Mouse (Mus musculus): ENCODE measurements around the gene Gm47985. TPM values are rescaled to one million over a fixed set of nuclear protein-coding genes. Genes with fewer than 3 reads are reported as not detected.
"Not testable (repeated sequence)": the region's sequence is repeated elsewhere in the genome, so short reads cannot be mapped to it uniquely, and the experiment has no call there.

Gene Gm47985
- total RNA-seq (2021) = under 1 TPM; 0.39 to 0.84 TPM

DNA sequence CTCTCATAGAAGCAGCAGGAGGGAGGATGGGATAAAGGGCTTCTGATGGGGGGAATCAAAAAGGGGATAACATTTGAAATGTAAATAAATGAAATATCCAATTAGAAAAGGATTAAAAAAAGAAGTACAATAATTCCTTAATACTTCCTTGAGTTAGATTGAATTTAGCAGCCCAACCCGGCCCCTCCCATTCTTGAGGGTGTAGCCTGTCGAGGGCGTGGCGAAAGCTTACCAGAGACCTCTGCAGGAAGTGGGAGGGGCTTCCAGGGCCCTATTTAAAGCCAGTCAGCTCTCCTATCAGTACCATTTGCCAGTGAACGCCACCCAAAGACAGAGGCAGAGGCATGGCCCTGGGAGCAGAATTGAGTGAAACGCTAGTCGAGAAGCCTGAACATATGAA is at the start of gene Gm47985:
Gm47985 (plus strand) TSS at position 272 of the 400 bp plus-strand sequence.
- DNase-seq; intact Hi-C loops (cut with DNase I): not testable (repeated sequence)

- intact Hi-C loops (cut with DNase I) = no loop called here
- DNase-seq = no peak
Observed at GRCm38 (mm10) chr1:151132686-151133085, 49.7 kb upstream of the Gm47985 start.

DNA sequence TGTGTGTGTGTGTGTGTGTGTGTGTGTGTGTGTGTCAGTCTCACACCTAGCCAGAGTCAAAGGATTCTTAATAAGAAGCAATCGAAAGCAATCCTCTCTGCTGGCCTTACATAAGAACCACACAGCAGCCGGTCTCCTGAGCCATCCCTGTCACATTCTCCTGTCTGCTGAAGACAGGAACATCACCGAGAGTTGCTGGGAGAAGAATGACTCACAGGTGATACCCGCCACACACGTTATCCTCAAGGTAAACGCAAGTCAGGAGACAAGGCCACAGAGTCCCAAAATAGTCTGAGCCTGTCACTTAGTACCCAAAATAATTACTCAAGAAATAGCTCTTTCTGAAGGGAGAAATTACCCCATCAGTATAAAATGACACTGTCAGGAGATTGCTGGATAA is 43.9 kb upstream of the Gm47985 start:
- intact Hi-C loops (cut with DNase I) = no loop called here

DNA sequence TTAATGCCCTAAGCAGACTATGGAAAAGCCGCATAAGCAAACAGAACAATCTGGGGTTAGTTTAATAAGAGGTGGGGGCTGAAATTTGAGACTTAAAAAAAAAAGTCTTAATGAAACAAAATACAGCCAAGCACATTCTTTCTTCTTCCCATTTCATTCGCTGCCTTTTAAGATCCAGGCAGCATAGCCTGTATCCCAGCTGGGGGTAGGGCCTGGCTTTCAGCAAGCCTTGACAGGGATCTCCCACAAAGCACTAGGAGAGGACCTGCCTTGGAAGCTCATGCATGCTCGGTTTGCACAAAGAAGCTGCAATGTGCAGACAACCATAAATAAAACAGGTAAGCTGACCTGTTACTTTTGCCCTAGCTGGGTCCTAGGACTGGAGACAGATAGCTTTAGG is 41.4 kb upstream of the Gm47985 start:
- DNase-seq = no peak
- intact Hi-C loops (cut with DNase I) = no loop called here

More for the DNA sequence above, 43.9 kb upstream of the Gm47985 start:
- DNase-seq = no peak

DNA sequence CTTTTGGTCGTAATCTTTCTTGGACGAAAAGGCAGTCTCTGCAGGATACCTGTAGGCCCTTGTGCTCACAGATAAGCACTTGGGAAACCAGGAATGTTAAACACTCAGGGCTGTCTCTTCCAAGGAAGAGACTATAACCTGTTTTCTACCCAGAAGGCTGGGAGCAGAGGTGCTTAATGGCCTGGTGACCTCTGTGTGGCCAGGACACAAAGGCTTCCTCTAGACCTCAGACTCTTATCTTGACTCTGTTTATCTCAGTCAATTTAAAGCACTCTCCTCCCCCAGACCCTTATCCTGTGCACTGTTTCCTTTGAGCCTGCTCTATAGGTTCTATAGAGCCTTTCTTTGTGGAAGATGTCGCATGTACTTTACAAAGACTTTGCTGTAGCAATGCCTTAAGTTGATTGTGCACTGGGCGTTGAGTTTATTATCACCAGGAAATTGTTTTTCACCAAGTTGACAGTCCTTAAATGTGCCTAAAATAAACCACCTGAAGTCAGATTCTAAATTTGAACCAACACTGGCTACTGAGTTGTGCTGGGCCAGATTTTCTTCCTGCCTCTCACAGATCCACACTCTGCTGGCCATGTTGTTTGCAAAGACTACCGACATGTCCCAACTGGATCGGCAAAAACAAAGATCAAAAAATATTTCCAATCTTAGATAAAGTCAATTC is 37.7 kb upstream of the Gm47985 start:
- peak in 1 of 2 experiments; percentile 34 for DNase-seq
- intact Hi-C loops (cut with DNase I) = no loop called here

DNA sequence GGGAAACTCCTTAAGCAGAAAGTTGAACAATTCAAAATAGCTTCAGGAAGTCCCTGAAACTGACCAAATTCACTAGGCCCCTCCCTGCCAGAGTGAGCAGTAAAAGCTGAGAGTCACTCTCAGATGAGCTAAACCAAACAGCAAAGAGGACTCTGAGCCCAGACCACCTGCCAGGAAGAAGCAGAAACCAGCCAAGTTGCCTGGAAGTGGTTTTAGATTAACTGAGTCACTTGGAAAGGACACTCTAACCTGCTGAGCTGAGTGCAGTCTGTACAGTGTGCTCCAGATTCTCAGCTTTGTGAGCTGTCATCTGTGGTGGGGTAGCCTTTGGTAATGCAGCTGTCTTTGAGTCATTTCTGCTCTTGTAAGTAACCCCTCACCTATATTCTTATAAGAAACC is 34.5 kb upstream of the Gm47985 start:
- intact Hi-C loops (cut with DNase I) = no loop called here
- no peak for DNase-seq

DNA sequence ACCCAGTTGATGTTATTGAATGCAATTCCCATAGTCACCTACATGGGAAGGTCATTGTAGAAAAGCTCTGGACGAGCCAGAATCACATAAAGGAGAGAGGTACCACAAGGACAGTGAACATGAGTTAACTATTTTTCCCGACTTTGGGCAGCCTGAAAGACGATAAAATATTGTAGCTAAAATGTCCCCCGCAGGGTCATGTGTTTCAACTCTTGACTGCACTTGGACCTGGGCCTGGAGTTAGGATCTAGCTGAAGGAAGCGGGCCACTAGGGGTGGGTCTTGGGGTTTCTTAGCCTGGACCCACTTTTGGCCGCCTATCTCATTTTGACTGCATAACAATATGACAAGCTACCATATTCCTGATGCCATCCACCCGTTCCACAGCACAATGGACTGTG is 32.1 kb upstream of the Gm47985 start:
- intact Hi-C loops (cut with DNase I) = no loop called here
- DNase-seq = no peak

GRCm38 (mm10) chr1:151151089-151151488 is 31.2 kb upstream of the Gm47985 start:
- intact Hi-C loops (cut with DNase I) = no loop called here
- no peak for DNase-seq

- intact Hi-C loops (cut with DNase I) = no loop called here
- no peak for DNase-seq
Observed at GRCm38 (mm10) chr1:151153056-151153652, 29.2 kb upstream of the Gm47985 start.

- intact Hi-C loops (cut with DNase I); DNase-seq: not testable (repeated sequence)
Observed at GRCm38 (mm10) chr1:151154131-151154530, 28.2 kb upstream of the Gm47985 start.

DNA sequence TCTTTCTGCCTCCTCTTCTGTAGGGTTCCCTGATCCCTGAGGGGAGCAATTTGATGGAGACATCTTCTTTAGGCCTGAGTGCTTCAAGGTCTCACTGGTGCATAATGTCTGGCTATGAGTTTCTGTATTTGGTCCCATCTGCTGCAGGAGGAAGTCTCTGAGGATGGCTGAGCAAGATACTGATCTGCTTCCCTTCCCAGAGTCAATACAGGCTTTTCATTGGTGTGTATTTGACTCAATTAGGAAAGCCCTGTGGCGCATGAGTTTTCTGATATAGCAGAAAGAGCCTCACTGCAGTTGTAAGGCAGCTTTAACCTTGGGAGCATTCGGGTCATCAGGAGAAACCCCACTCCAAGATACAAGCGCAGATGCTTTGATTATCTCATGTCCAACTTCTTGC is 26.2 kb upstream of the Gm47985 start:
- intact Hi-C loops (cut with DNase I) = no loop called here

DNA sequence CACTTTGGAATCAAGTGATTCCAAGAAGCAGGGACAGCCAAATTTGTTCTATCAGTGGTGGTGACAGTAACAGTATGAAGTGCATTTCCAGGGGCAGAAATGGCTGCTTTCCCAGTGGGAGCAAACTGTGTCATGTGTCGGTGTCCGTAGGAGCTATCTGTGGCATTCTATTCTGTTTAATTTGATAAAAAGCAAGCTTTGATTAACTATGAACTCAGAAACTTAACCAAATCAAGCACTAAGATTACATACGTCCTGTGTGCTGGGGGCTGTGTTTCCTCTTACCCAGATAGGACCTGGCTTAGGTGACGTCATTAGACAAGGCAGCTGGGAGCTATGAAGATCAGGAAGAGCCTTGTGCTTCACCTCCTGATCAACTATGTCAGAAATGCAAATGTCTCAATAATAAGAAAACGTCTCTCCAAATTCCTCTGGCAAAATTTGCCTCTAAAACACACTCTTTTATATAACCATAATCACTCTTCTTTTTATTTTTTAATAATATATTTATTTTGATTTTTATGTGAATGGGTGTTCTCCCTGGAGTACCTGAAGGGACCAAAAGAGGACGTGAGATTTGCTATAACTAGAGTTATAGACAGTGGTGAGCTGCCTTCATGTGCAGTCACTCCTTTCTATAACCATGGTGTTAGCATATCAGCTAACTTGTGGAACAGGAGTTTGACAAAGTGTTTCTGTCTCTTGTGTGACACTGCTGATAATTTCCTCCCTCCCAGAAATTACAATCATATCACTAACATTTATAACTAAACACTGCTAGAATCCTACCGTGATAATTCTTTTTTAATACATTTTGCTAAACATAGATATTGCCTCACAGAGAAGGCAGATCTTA is 25.3 kb upstream of the Gm47985 start:
- no peak for DNase-seq

More for the DNA sequence above, 26.2 kb upstream of the Gm47985 start:
- no peak for DNase-seq

DNA sequence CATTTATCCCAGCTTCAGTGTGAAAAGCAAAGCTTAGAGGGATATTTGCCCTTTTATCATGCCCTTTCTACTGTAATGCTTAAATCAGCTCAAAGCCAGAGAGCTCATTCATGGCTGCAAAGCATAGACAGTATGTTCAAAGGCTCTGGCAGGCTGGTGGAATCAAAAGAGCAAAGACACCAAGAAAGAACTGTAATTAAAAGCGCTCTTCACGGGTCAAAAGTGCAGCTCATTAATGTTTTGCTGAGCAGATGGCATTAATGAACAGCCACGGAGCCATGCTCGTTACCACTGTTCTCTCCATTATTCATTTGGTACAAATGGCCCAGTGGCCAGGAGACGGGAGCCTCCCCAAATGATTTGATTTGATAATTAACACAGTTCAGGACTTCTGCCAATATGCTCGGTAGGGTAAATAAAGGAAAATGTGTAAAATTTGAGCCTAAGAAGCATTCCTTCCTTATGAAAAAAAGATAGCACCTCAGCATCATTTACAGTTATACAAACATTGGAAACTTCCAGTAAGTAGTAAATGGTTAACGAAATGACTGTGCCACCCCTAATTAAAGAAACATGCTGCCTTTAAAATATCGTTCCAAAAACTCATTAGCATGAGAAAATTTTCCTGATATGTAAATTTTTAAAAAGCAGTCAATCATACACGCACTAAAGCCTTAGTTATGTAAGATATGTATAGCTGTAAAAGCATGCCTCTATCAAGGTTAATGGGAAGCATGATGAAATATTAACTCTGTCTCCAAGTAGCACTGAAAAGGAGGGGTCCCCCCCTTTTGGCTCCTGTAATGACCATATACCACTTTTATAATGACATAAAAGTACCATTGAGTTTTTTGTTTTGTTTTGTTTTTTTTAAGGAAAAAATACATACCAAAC is 24.1 kb upstream of the Gm47985 start:
- DNase-seq = no peak
- intact Hi-C loops (cut with DNase I) = no loop called here

More for the DNA sequence above, 25.3 kb upstream of the Gm47985 start:
- intact Hi-C loops (cut with DNase I) = no loop called here

- no peak for DNase-seq
- intact Hi-C loops (cut with DNase I) = no loop called here
Observed at GRCm38 (mm10) chr1:151158857-151159510, 23.4 kb upstream of the Gm47985 start.

DNA sequence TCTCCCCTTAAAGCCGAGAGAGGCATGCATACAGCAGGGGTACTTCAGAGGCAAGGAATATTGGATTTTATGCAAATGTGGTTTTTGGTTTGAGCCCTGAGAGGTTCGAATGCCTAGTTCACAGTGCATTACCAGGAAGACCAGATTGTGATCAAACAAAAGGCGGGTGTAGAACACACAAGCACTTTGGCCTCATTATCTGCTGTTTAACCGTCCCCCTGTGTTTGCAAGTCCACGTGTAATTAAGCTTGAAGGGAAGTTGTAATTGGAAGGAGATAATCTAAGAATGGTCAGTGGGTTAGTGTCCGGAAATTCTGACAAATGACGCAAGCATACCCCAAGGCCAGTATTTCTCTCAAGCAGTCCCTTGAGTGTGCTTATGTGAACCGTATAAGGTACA is 16.3 kb upstream of the Gm47985 start:
- DNase-seq = no peak

GRCm38 (mm10) chr1:151167297-151168047 is 14.9 kb upstream of the Gm47985 start:
- DNase-seq = no peak
- intact Hi-C loops (cut with DNase I) = no loop called here

More for the DNA sequence above, 16.3 kb upstream of the Gm47985 start:
- intact Hi-C loops (cut with DNase I) = no loop called here

DNA sequence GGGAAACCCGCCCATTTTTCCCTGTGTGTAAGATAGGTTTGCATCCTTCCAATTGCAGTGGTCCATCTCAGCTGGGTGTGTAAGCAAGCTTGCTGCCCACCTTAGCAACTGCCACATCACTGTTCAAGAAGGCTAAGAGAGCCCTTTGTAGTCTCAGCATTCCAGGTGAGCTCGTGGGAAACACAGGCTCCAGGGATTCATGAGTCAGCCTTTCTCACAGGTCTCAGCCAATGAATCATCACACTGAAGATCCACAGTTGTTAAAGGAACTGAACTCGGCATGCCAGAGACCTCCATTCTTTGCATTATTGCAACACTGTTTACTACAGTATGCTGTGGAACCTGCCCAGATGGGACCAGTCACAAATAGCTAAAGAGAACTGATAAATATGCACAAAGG is 13.7 kb upstream of the Gm47985 start:
- intact Hi-C loops (cut with DNase I) = no loop called here
- no peak for DNase-seq

DNA sequence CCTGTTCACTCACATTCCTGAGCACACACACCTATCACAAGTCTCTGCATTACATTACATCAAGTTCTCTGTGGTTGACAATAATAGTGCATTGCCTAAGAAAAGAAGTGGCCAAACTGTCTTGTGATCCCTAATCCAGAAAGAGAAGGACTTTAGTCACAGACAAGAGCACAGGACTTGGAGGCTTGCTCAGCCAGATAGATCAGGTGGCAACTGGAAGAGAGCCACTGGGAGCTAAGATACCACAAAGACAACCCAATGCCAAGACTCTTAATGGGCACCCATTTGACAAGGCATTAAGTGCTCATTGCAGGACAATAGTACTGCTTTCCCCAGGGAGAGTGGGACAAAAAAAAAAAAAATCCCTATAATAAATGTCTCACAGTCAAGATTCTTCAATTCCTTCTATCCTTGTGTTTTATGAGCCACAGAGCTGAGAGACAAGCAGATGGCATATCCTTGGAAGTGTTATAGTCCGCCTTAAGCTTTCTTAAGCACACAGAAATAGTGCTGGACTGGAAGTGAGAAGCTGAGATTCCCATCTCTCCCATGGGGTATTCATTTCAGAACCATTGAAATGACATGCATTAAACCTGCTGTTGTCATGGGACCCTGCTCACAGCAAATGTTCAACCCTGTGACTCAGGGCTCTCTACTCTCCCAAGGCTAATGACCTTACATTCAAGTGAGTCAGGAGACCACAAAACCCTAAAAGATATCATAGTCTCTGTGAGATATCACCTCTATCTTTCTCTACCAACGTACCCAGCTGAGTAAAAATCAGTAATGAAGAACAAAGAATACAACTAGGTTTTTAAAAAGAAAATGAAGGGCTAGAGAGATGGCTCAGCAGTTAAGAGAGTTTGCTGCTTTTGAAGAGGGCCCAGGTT is 10.5 kb upstream of the Gm47985 start:
- DNase-seq = peak; percentile 27 to 48
- intact Hi-C loops (cut with DNase I) = loop anchor here (5.0 kb wide), 1 partner anchor 75 kb away; no protein-coding TSS in a partner anchor
